Mouse (Mus musculus) CD4-positive, CD25-positive, alpha-beta regulatory T cell, adult 4 months (primary cell): ENCODE data around the gene Atxn2l. TPM values are rescaled to one million over a fixed set of nuclear protein-coding genes. Genes with fewer than 3 reads are reported as not detected.
"Not testable (repeated sequence)": the region's sequence is repeated elsewhere in the genome, so short reads cannot be mapped to it uniquely, and the experiment has no call there.

Experiments used
- ATAC-seq: one replicate; pipeline ENCODE4 v1.8.0; 2017
- polyA plus RNA-seq, 2 experiments: library from polyadenylated mRNA; unstranded; fragments of 100-300 nt; shearing (Covaris generic); gene quantifications; one replicate each; pipeline ENCODE4 v1.2.1; 2017

Atxn2l gene
- polyA plus RNA-seq, 2 experiments from 2014 or later: 15.6 to 17.4 TPM

DNA sequence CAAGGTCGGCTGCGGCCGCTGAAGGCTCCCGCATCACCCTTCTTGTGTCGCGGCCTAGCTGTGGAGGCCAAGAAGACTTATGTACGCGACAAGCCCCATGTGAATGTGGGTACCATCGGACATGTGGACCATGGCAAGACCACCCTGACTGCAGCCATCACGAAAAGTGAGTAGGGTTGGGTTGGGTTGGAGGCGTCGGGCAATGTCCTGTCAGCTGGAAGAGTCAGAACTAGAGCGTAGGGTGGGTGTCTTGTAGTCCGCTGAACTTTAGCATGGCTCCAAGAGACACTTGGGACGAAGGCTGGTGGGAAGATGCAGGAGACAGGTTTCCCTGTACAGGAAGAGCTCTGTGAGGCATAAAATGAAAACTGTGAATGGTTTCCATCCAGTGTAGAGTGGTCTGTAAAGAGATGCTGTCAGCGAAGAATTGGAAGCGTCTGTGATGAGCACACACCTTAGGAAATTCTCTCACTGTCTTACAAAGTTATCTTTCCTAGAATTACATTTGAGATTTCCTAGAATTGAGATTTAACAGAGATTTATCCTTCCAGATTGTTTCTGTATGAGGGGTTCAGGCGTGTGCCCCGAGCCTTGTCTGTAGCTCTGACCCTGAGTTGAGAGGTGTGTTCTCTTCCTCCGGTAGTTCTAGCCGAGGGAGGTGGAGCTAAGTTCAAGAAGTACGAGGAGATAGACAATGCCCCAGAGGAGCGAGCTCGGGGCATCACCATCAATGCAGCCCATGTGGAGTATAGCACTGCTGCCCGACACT lies 15.4 kb downstream of the Atxn2l start:
- not testable (repeated sequence) for ATAC-seq

- ATAC-seq: peak; percentile 92
Measured at GRCm38 (mm10) chr7:126487052-126487483, 16.2 kb downstream of the Atxn2l start, which contains the start of gene Tufm. Gene Tufm (plus strand): TSS chr7:126487361.

DNA sequence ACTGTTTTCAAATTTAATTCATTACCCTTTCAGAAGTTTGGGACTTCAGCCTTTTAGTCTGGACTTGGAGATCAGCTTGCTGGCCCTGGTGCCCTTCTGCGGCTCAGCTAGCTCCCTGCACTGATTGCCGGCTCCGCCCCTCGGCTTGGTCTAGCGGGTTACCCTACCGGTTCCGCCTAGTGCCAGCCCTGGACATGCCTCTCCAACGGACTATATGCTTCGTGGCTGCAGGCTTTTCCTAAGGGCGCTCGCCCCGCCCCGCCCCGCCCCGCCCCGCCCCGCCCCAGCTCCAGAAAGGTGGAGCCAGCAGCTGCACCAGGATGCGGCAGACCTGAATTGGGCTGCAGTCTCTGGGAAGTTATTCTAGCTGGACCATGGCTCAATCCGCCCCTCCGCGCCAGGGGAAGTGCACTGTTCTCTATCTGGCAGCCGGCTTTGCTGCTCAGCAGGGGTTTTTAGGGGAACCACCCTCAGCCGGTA lies 20.8 kb downstream of the Atxn2l start:
- ATAC-seq: no peak

DNA sequence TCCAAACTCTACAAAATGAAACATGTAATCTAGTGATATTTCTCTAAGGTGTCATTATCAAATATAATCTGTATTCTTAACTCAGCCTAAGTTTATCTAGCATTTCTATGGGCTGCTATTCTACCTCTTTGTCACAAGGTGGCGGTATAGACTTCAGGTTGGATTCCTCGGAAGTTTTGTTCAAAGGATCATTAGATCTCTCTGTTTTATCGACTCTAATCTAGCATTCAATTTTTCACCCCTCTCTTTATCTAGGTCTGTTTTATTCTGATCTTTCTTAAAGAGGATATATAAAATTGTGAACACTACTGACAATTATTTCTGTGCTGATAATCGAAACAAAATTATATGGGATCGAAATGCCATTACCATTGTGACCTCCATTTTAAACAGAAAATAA lies 21.5 kb downstream of the Atxn2l start:
- ATAC-seq: peak; percentile 57

DNA sequence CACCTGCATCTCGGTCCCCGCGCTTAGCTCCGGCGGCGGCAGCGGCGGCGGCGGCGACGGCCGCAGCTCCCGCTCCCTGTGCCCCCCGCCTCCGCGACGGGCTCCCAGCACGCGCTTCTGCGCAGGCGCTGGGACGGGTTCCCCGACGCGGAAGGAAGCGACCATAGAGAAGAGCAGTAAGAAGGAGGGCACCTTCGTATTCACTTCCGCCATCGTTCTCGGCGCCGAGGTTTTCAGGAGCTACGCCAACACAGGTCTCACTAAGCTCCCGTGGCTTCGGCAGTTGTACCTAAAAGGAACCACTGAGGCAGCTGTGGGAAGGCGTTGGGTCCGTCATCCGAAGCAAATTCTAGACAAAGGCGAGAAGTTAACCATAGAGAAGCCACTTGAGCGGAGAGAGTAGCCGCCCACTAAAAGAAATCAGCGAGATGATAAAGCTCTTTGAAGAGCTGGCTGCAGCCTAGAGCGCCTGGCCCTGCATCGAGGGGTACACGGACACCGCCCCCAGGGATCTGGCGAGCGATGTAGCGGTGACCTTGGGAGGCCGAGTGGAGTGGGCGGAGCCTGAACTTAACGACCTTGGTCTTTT lies 28.1 kb downstream of the Atxn2l start, which contains the start of gene Sh2b1:
Sh2b1 (minus strand) TSS at position 432 of the 589 bp plus-strand sequence.
- ATAC-seq: peak; percentile 73

GRCm38 (mm10) chr7:126474486-126474955 lies 28.7 kb downstream of the Atxn2l start:
- ATAC-seq: no peak

DNA sequence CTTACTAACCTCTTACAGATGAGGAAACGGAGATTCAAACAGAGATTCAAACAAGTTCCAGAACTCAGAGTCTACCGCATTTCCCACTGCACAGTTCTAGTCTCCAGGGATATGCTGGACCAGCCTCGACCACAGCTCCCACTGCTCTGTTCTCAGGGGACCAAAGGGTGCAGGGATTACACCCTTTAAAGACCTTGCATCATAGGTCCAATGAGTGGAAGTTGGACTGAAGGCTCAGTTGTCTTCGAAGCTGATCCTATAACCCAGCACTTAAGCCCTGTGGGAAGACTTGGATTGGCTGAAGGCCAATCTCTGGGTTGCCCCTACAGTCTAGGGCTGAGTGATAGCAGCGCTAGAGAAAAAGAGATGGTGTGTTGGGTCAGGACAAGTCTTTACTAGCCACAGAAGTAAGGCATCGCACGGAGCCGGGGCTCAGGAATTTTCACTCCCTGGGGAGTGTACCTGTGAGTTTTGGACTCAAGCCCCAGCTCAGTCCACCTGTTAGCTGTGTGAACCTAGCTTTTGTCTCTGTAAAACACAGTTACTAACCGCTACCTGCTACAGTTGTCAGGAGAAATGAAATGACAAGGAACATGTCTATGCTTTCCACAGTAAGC lies 29.7 kb downstream of the Atxn2l start:
- no peak for ATAC-seq

DNA sequence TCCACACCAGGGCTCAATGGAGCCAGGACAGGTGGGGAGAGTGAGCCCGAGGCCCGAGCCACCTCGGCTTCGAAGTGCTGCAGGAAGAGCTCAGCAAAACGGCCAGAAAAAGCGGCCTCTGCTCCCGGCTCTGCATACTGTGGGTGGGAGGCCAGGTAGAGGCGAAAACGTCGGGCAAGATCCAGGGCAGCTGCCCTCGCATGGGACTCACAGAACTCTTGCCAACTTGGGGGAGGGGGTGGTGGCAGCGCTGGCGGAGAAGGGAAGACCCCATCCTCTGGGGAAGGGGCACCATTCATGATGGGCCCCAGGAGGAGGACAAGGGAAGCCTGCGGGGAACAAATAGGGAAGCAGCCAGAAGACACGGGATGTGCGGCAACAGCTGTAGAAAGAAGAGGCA lies 30.5 kb downstream of the Atxn2l start:
- no peak for ATAC-seq

- peak; percentile 64 for ATAC-seq
Measured at GRCm38 (mm10) chr7:126472306-126472705, 30.9 kb downstream of the Atxn2l start.

DNA sequence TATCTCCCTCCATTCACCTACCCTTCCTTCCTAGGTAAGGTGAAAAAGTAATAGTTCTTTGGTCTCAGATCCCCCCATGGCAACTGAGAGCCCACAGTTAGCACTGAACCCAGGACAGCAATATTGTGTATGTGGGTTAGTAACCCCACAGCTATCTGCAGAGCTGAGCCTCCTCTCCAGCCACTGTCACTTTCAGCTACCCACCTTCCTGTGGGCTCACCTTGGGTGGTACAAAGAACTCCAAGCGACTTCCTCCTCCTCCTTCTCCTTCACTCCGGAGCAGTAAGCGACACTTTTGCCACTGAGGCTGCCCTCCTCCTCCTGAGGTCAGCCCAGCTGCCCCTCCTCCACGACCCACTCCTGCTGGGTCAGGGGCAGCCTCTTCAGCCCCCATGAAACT lies 31.4 kb downstream of the Atxn2l start:
- ATAC-seq: no peak

- ATAC-seq: no peak
Measured at GRCm38 (mm10) chr7:126471361-126471760, 31.9 kb downstream of the Atxn2l start.

DNA sequence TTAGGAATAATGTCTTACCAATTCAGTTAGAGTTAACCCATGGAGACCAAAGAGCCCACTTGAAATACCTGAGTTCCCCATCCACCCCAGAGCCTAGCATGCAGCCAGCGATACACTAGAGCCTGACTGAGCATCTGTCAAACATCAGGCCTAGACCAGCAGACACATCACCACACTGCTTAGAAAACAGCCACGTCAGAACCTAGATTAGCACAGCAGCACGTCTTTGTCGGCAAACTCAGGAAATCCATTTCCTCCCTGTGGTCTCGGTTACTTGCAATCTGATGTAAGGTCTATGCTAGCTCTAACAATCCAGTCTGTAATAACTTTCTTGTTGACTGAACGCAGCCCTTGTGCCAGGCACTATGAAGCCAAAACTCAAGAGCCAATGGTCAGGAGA lies 33.2 kb downstream of the Atxn2l start:
- peak; percentile 76 for ATAC-seq

DNA sequence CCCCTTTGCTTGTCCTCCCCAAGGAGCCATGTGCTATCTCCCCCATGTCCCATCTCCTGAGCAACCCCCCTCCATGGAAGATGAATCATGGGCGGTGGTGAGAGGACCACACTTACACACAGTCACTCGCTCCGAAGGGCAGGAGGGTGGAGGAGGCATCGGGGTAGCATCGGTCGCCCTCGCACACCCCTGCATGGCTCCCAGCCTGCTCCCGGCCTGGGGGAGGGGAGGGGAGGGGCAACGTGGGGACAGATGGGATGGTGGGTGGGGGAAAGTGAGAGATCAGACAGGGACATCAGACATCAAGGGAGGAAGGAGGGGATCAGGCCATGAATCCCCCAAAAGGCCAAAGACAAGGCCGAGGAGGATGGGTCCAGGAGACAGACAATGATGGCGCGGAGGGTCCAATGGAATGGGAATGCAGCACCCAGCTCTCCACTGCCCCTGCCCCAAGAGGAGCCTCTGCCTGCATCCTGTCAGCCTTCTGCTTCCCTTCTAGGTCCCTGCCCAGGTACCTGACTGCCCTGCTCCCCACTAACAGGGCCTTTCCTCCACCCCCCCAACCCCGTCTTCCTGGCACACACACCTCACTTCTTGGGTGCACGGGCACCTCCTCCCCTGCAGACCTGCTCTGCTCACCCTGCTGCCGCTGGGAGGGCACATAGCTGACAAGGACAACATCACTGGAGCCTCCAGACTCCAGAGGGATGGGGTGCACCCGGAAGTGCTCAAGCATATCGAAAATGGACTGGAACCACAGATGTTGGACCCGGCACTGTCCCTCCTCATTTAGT lies 35.2 kb downstream of the Atxn2l start:
- no peak for ATAC-seq

- no peak for ATAC-seq
Measured at GRCm38 (mm10) chr7:126467271-126467670, 36.0 kb downstream of the Atxn2l start.

- no peak for ATAC-seq
Measured at GRCm38 (mm10) chr7:126466707-126467106, 36.5 kb downstream of the Atxn2l start.

DNA sequence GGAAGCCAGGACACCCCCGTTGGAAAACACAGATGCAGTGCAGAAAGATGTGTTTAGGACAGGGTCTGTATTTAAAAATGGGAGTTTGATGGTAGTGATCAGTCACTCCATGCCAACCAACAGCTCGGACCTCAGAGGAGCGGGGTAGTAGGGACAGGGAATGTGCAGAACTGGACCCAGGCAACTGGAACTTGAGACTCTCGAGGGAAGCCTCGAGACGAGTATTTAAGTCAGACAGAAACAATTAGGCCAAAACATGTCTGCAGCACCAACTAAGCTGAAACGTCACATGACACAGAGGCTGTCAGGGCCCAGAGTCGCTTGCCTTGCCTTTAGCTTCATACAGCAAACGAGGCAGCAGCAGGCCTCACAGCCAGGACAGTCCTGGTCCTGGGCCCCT lies 37.1 kb downstream of the Atxn2l start:
- ATAC-seq: no peak

GRCm38 (mm10) chr7:126465246-126466030 lies 37.8 kb downstream of the Atxn2l start:
- no peak for ATAC-seq

DNA sequence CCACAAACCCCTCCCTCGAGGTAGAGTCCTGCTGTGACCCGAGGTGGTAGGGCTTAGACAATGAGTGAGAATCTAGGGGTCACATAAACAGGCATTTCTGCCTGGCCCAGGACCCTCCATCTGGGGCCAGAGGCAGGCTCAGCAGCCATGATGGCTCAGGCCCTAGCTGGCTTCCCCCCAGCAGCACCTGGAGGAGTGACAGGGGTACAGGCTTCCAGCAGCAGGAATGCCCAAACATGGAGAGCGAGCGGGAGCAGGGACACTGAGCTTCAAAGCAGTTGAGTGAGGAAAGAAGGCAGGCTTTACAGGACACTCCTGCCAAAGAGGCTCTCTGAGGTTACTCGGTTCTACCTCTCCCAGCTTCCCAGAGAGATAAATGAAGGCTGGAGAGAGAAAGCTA lies 38.4 kb downstream of the Atxn2l start:
- no peak for ATAC-seq

- ATAC-seq: no peak
Measured at GRCm38 (mm10) chr7:126464121-126464520, 39.1 kb downstream of the Atxn2l start.

- ATAC-seq: no peak
Measured at GRCm38 (mm10) chr7:126463547-126463946, 39.7 kb downstream of the Atxn2l start.

- no peak for ATAC-seq
Measured at GRCm38 (mm10) chr7:126463004-126463403, 40.2 kb downstream of the Atxn2l start, which contains the start of gene Atp2a1. Gene Atp2a1 (minus strand): TSS chr7:126463108.

DNA sequence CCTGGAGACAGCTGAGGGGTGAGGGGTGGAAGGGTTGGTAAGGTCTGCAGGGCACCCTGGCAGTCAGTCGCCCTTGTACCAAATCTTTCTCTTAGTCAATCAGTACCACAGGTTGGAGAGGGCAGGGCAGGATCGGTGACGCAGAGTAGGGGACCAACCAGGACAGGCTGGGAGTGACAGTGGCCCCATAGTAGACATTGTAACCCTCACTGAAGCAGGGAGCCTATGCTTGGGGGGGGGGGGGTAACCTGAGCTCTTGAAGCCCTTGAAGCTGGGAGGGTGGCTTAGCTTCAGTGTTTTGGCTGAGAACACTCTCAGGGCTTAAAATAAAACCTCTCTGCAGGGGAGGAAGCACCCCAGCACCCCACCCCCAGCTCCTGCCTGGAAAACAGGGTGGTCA lies 41.6 kb downstream of the Atxn2l start:
- no peak for ATAC-seq
